Mouse (Mus musculus) hindbrain, embryonic 11.5 days (tissue): Measurements from ENCODE around the gene Pdlim4. TPM values are rescaled to one million over a fixed set of nuclear protein-coding genes. Genes with fewer than 3 reads are reported as not detected.
"Not testable (repeated sequence)": the region's sequence is repeated elsewhere in the genome, so short reads cannot be mapped to it uniquely, and the experiment has no call there.

Experiments used
- ATAC-seq: fragments of 200-750 bp; cut with Nextera tagmentation; 2 replicates; pipeline ENCODE4 v1.8.0; 2017; ENCODE audit warnings: mild to moderate bottlenecking, moderate TSS enrichment, moderate library complexity; ENCODE audit not compliant: low FRiP score
- DNase-seq: peaks from one replicate; pipeline ENCODE4 v3.0.0-alpha.2; 2015; ENCODE audit warnings: low spot score
- H3K27ac ChIP-seq: fragments of 300-500 bp; sonication (generic); 2 replicates; pipeline ENCODE4 v1.5.1; 2014; ENCODE audit warnings: mild to moderate bottlenecking, low read depth, low read length
- H3K27me3 ChIP-seq: fragments of 300-500 bp; sonication (generic); 2 replicates; pipeline ENCODE4 v1.6.1; 2014; ENCODE audit warnings: mild to moderate bottlenecking, low read length, moderate library complexity, mixed read lengths; ENCODE audit not compliant: control insufficient read depth, insufficient read depth
- H3K36me3 ChIP-seq: fragments of 300-500 bp; sonication (generic); 2 replicates; pipeline ENCODE4 v1.6.1; 2014; ENCODE audit warnings: mild to moderate bottlenecking, low read length, moderate library complexity, mixed read lengths; ENCODE audit not compliant: control insufficient read depth, insufficient read depth
- H3K4me1 ChIP-seq: fragments of 300-500 bp; sonication (generic); replicated peaks from 2 replicates; pipeline ENCODE4 v1.6.1; 2014; ENCODE audit warnings: low read length, mixed read lengths; ENCODE audit not compliant: control insufficient read depth, insufficient read depth
- H3K4me2 ChIP-seq: fragments of 300-500 bp; sonication (generic); replicated peaks from 2 replicates; pipeline ENCODE4 v1.6.1; 2014; ENCODE audit warnings: mild to moderate bottlenecking, low read depth, low read length
- H3K4me3 ChIP-seq: fragments of 300-500 bp; sonication (generic); 2 replicates; pipeline ENCODE4 v1.5.1; 2014; ENCODE audit warnings: low read depth, low read length
- H3K9ac ChIP-seq: fragments of 300-500 bp; sonication (generic); 2 replicates; pipeline ENCODE4 v1.6.1; 2014; ENCODE audit warnings: low read depth, low read length
- H3K9me3 ChIP-seq: fragments of 300-500 bp; sonication (generic); 2 replicates; pipeline ENCODE4 v1.6.1; 2016; ENCODE audit warnings: low read length; ENCODE audit not compliant: control insufficient read depth
- WGBS: fragments of 180-500 bp; shearing (Covaris S2); extraction: QIAGEN DNeasy Blood & Tissue Kit; methylation state at CpG from one replicate; pipeline ENCODE4 v1.1.7; 2014; 5-methylcytosine and 5-hydroxymethylcytosine counted together
- polyA plus RNA-seq: library from polyadenylated mRNA; unstranded; fragments of >200 nt; fragmentation: Nextera tagmentation; extraction: Ambion mirVana; gene quantifications from 2 replicates; pipeline ENCODE4 v1.2.1, GENCODE M21; 2014

Gene Pdlim4
- polyA plus RNA-seq, 1 experiment from 2014 or later: 46.4 TPM

- Histone ChIP-seq H3K27me3 (no peaks in the 10 kb centered on the region), H3K4me3 (no peak overlapping the region), H3K9me3 (no peaks in the 10 kb centered on the region), H3K27ac (no peak overlapping the region), H3K36me3 (no peaks in the 10 kb centered on the region), H3K4me2 (no peak overlapping the region), H3K9ac (no peak overlapping the region), H3K4me1 (0 out of 2 replicates have a peak, but pooled peaks cover 2% of the 10 kb centered on the region)
- no peak for DNase-seq
- 85% methylated on average over 7 of the region's 7 CpGs for WGBS
- no peak for ATAC-seq
Measured at GRCm38 (mm10) chr11:54051161-54051560, 17.7 kb downstream of the Pdlim4 start.

DNA sequence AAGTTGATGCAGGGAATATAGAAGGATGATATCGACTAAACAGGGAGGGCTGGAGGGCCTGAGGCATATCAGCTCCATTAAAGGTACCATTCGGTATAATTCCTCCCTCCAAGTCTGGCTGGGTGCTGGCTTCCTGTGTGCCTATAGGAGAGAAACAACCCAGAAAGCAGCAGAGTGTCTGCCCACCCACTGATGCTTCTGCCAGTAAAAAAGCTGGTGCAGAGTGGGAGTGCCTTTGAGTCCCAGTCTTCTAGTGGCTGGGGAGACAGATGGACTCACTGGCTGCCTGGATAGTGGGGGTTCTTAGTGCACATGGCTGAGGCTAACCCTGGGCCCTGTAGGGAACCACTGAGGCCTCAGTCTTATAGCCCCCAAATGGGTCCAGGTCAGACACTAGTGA, 18.6 kb downstream of the Pdlim4 start:
- H3K4me1 ChIP-seq: no peaks in the 10 kb centered on the region
- H3K36me3 ChIP-seq: no peaks in the 10 kb centered on the region
- H3K4me3 ChIP-seq: no peak overlapping the region
- ATAC-seq: no peak
- no peak overlapping the region for H3K27ac ChIP-seq
- DNase-seq: no peak
- no peak overlapping the region for H3K4me2 ChIP-seq
- H3K9ac ChIP-seq: no peak overlapping the region
- 83% methylated on average over 2 of the region's 2 CpGs for WGBS
- H3K27me3 ChIP-seq: no peaks in the 10 kb centered on the region
- no peaks in the 10 kb centered on the region for H3K9me3 ChIP-seq

DNA sequence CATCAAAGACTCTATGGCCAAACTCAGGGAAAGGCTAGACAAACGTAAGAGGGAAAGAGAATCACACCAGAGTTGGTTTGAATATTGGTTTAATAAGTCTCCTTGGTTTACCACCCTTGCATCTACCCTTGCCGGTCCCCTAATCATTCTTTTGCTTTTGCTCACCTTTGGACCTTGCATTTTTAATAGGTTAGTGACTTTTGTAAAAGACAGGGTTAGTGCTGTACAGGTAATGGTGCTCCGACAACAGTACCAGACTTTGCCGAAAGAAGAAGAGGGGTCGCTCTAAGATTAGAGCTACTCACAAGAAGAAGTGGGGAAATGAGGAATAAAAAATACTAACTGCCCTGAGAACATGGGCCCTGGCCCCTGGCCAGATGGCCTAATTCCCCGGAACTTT, 28.1 kb downstream of the Pdlim4 start:
- no peaks in the 10 kb centered on the region for H3K27me3 ChIP-seq
- no peak overlapping the region for H3K27ac ChIP-seq
- no peak overlapping the region for H3K9ac ChIP-seq
- no peaks in the 10 kb centered on the region for H3K4me1 ChIP-seq
- H3K36me3 ChIP-seq: no peaks in the 10 kb centered on the region
- DNase-seq: no peak
- no peak for ATAC-seq
- no peaks in the 10 kb centered on the region for H3K9me3 ChIP-seq
- WGBS: 98% methylated on average over 6 of the region's 6 CpGs
- H3K4me3 ChIP-seq: no peak overlapping the region
- no peak overlapping the region for H3K4me2 ChIP-seq

GRCm38 (mm10) chr11:54032872-54033271, 35.9 kb downstream of the Pdlim4 start:
- not testable (repeated sequence) for ATAC-seq, H3K27me3 ChIP-seq, H3K27ac ChIP-seq, H3K4me1 ChIP-seq, H3K9ac ChIP-seq, H3K4me2 ChIP-seq, H3K4me3 ChIP-seq, H3K9me3 ChIP-seq, H3K36me3 ChIP-seq, DNase-seq
- 100% methylated on average over 1 of the region's 3 CpGs for WGBS

- no peak overlapping the region for H3K27ac ChIP-seq
- H3K4me1 ChIP-seq: peaks cover 2% of the 10 kb centered on the region; the same call in 1 of the 2 replicates
- ATAC-seq (no peak), DNase-seq (no peak)
- H3K4me3 ChIP-seq: no peak overlapping the region
- 83% methylated on average over 4 of the region's 4 CpGs for WGBS
- H3K36me3 ChIP-seq: no peaks in the 10 kb centered on the region
- H3K9ac ChIP-seq: no peak overlapping the region
- peaks cover 17% of the 10 kb centered on the region for H3K27me3 ChIP-seq
- H3K9me3 ChIP-seq: no peaks in the 10 kb centered on the region
- peak overlapping the region; percentile 93; the same call in 1 of the 2 replicates for H3K4me2 ChIP-seq
Measured at GRCm38 (mm10) chr11:54028997-54029396, 39.8 kb downstream of the Pdlim4 start.

GRCm38 (mm10) chr11:54028044-54028951, 40.5 kb downstream of the Pdlim4 start, which contains the start of gene Slc22a4:
Gene Slc22a4 (minus strand): TSS chr11:54028090.
- DNase-seq: peak; percentile 77
- peak; percentile 71; the same call in 1 of the 2 replicates for ATAC-seq
- Histone ChIP-seq H3K4me2 (peak within 1 kb of the TSS; percentile 93), H3K4me1 (peaks cover 2% of the 10 kb centered on the region; the same call in 1 of the 2 replicates), H3K27ac (no peak within 1 kb of the TSS), H3K36me3 (no peaks in the 10 kb centered on the region), H3K27me3 (peaks cover 17% of the 10 kb centered on the region), H3K4me3 (peak within 1 kb of the TSS; percentile 49), H3K9me3 (no peaks in the 10 kb centered on the region), H3K9ac (peak within 1 kb of the TSS; percentile 74)
- WGBS: 3% methylated on average over 61 of the region's 61 CpGs

GRCm38 (mm10) chr11:54027131-54028043, 41.4 kb downstream of the Pdlim4 start:
- peak overlapping the region; percentile 49 for H3K4me3 ChIP-seq
- 0 out of 2 replicates have a peak, but pooled peaks have one; percentile 14 for ATAC-seq
- no peak overlapping the region for H3K27ac ChIP-seq
- peaks cover 17% of the 10 kb centered on the region for H3K27me3 ChIP-seq
- H3K36me3 ChIP-seq: no peaks in the 10 kb centered on the region
- H3K4me2 ChIP-seq: peak overlapping the region; percentile 93
- 17% methylated on average over 31 of the region's 31 CpGs for WGBS
- H3K9ac ChIP-seq: peak overlapping the region; percentile 74
- peaks cover 2% of the 10 kb centered on the region; the same call in 1 of the 2 replicates for H3K4me1 ChIP-seq
- no peak for DNase-seq
- H3K9me3 ChIP-seq: no peaks in the 10 kb centered on the region

GRCm38 (mm10) chr11:54026491-54027041, 42.2 kb downstream of the Pdlim4 start:
- H3K4me3 ChIP-seq: no peak overlapping the region
- H3K36me3 ChIP-seq: no peaks in the 10 kb centered on the region
- H3K4me2 ChIP-seq: no peak overlapping the region
- H3K27ac ChIP-seq: no peak overlapping the region
- peaks cover 2% of the 10 kb centered on the region; the same call in 1 of the 2 replicates for H3K4me1 ChIP-seq
- H3K27me3 ChIP-seq: peaks cover 17% of the 10 kb centered on the region
- H3K9ac ChIP-seq: no peak overlapping the region
- 77% methylated on average over 1 of the region's 1 CpGs for WGBS
- DNase-seq (no peak), ATAC-seq (no peak)
- H3K9me3 ChIP-seq: no peaks in the 10 kb centered on the region
